Mouse (Mus musculus): ENCODE measurements at regions not wholly inside any gene's neighbourhood (a gene's known extent, or its start where the extent isn't known, plus 50 kb on each side); places are given as distances from the start of the nearest gene placed in this dataset.

- TF ChIP-seq CTCF (IDR thresholded peaks at IDR 0.05; ENCODE audit: low read depth, low read length) (no peak), POLR2A (IDR thresholded peaks at IDR 0.05; ENCODE audit: insufficient read depth, low read length) (no peak), EP300 (IDR thresholded peaks at IDR 0.05; ENCODE audit: insufficient read depth, low read depth, low read length) (no peak)
- no peak overlapping the region for H3K4me3 ChIP-seq (ENCODE audit: low read depth, low read length)
- no peak overlapping the region for H3K9ac ChIP-seq (ENCODE audit: low read depth, poor library complexity, severe bottlenecking)
- H3K27ac ChIP-seq (ENCODE audit: insufficient read depth, low read length) = no peak overlapping the region
- H3K9me3 ChIP-seq (replicated peaks; ENCODE audit: control insufficient read depth, insufficient read depth, low read length, poor library complexity, severe bottlenecking) = no peaks in the 10 kb centered on the region
- H3K27me3 ChIP-seq (ENCODE audit: control insufficient read depth, insufficient read depth, low read length, poor library complexity, severe bottlenecking) = no peaks in the 10 kb centered on the region
- H3K36me3 ChIP-seq (ENCODE audit: control insufficient read depth, insufficient read depth, low read length, poor library complexity, severe bottlenecking) = no peaks in the 10 kb centered on the region
- no peaks in the 10 kb centered on the region for H3K4me1 ChIP-seq (ENCODE audit: control insufficient read depth, insufficient read depth, low read length)
Observed at GRCm38 (mm10) chr1:94318029-94318428, 265.7 kb upstream of the Pdcd1 start.

- H3K9me3 ChIP-seq (replicated peaks; ENCODE audit: control insufficient read depth, insufficient read depth, low read length, poor library complexity, severe bottlenecking) = 0 out of 2 replicates have a peak, but pooled peaks cover 2% of the 10 kb centered on the region
- no peaks in the 10 kb centered on the region for H3K36me3 ChIP-seq (ENCODE audit: control insufficient read depth, insufficient read depth, low read length, poor library complexity, severe bottlenecking)
- no peak overlapping the region for H3K4me3 ChIP-seq (ENCODE audit: low read depth, low read length)
- H3K27me3 ChIP-seq (ENCODE audit: control insufficient read depth, insufficient read depth, low read length, poor library complexity, severe bottlenecking) = no peaks in the 10 kb centered on the region
- H3K4me1 ChIP-seq (ENCODE audit: control insufficient read depth, insufficient read depth, low read length) = no peaks in the 10 kb centered on the region
- TF ChIP-seq POLR2A (IDR thresholded peaks at IDR 0.05; ENCODE audit: insufficient read depth, low read length) (no peak), CTCF (IDR thresholded peaks at IDR 0.05; ENCODE audit: low read depth, low read length) (no peak), EP300 (IDR thresholded peaks at IDR 0.05; ENCODE audit: insufficient read depth, low read depth, low read length) (no peak)
- no peak overlapping the region for H3K9ac ChIP-seq (ENCODE audit: low read depth, poor library complexity, severe bottlenecking)
- H3K27ac ChIP-seq (ENCODE audit: insufficient read depth, low read length) = no peak overlapping the region
Observed at GRCm38 (mm10) chr1:94298395-94298794, 246.0 kb upstream of the Pdcd1 start.

GRCm38 (mm10) chr1:94272569-94272968 is 220.2 kb upstream of the Pdcd1 start:
- no peaks in the 10 kb centered on the region for H3K36me3 ChIP-seq (ENCODE audit: control insufficient read depth, insufficient read depth, low read length, poor library complexity, severe bottlenecking)
- H3K4me1 ChIP-seq (ENCODE audit: control insufficient read depth, insufficient read depth, low read length) = no peaks in the 10 kb centered on the region
- no peak overlapping the region for H3K27ac ChIP-seq (ENCODE audit: insufficient read depth, low read length)
- no peak overlapping the region for H3K9ac ChIP-seq (ENCODE audit: low read depth, poor library complexity, severe bottlenecking)
- no peak overlapping the region for H3K4me3 ChIP-seq (ENCODE audit: low read depth, low read length)
- TF ChIP-seq CTCF (IDR thresholded peaks at IDR 0.05; ENCODE audit: low read depth, low read length) = no peak
- TF ChIP-seq POLR2A (IDR thresholded peaks at IDR 0.05; ENCODE audit: insufficient read depth, low read length) = no peak
- TF ChIP-seq EP300 (IDR thresholded peaks at IDR 0.05; ENCODE audit: insufficient read depth, low read depth, low read length) = no peak
- H3K27me3 ChIP-seq (ENCODE audit: control insufficient read depth, insufficient read depth, low read length, poor library complexity, severe bottlenecking) = no peaks in the 10 kb centered on the region
- H3K9me3 ChIP-seq (replicated peaks; ENCODE audit: control insufficient read depth, insufficient read depth, low read length, poor library complexity, severe bottlenecking) = no peaks in the 10 kb centered on the region

DNA sequence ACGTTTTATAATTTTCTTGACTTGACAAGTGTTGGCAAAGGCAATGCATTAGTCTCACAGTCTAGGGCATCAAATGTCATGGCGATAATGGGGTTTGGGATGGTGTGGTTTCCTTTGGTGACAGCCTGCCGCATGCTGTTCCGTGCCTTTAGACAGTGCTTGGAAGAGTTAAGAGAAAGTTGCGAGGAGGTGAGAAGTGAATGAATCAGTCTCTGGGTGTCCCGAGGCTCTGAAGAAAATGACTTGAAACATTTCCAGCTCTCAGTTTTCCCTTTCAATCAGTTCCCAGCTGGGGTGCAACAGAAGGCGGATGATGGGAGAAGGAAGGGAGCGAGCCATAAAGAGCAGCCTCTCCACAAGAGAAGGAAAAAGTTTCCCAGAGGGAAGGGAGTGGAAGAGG is 211.0 kb upstream of the Pdcd1 start:
- no peaks in the 10 kb centered on the region; the same call in 1 of the 2 replicates for H3K27me3 ChIP-seq (ENCODE audit: control insufficient read depth, insufficient read depth, low read length, poor library complexity, severe bottlenecking)
- H3K36me3 ChIP-seq (ENCODE audit: control insufficient read depth, insufficient read depth, low read length, poor library complexity, severe bottlenecking) = no peaks in the 10 kb centered on the region
- H3K4me3 ChIP-seq (ENCODE audit: low read depth, low read length) = no peak overlapping the region
- H3K9ac ChIP-seq (ENCODE audit: low read depth, poor library complexity, severe bottlenecking) = no peak overlapping the region
- TF ChIP-seq EP300 (IDR thresholded peaks at IDR 0.05; ENCODE audit: insufficient read depth, low read depth, low read length) (no peak), POLR2A (IDR thresholded peaks at IDR 0.05; ENCODE audit: insufficient read depth, low read length) (no peak)
- H3K9me3 ChIP-seq (replicated peaks; ENCODE audit: control insufficient read depth, insufficient read depth, low read length, poor library complexity, severe bottlenecking) = no peaks in the 10 kb centered on the region
- H3K27ac ChIP-seq (ENCODE audit: insufficient read depth, low read length) = no peak overlapping the region
- no peaks in the 10 kb centered on the region for H3K4me1 ChIP-seq (ENCODE audit: control insufficient read depth, insufficient read depth, low read length)

- Histone ChIP-seq H3K4me3 (ENCODE audit: low read depth, low read length) (no peak overlapping the region), H3K9ac (ENCODE audit: low read depth, poor library complexity, severe bottlenecking) (no peak overlapping the region), H3K4me1 (ENCODE audit: control insufficient read depth, insufficient read depth, low read length) (no peaks in the 10 kb centered on the region), H3K27ac (ENCODE audit: insufficient read depth, low read length) (no peak overlapping the region), H3K36me3 (ENCODE audit: control insufficient read depth, insufficient read depth, low read length, poor library complexity, severe bottlenecking) (no peaks in the 10 kb centered on the region), H3K9me3 (replicated peaks; ENCODE audit: control insufficient read depth, insufficient read depth, low read length, poor library complexity, severe bottlenecking) (no peaks in the 10 kb centered on the region), H3K27me3 (ENCODE audit: control insufficient read depth, insufficient read depth, low read length, poor library complexity, severe bottlenecking) (no peaks in the 10 kb centered on the region)
- no peak for TF ChIP-seq CTCF (IDR thresholded peaks at IDR 0.05; ENCODE audit: low read depth, low read length)
- no peak for TF ChIP-seq EP300 (IDR thresholded peaks at IDR 0.05; ENCODE audit: insufficient read depth, low read depth, low read length)
Observed at GRCm38 (mm10) chr1:94235426-94235825, 183.1 kb upstream of the Pdcd1 start.

DNA sequence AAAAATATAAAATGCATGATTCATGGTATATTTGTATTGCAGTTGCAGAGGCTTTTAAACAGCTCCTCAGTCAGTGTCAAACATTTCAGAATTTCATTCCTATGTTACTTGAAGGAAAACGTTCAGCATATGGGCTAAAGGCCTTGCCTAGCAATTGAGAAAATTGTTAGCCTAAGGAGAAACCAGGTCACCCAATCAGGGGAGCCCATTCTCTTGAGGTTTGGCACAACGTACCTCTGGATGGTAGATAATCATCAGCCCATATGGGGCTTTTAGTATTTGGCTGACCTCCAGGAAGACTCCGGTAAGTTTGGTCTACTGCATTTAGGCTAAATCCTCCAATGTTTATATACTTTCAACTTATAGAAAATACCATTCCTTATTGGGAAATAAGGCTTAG is 168.7 kb upstream of the Pdcd1 start:
- TF ChIP-seq EP300 (IDR thresholded peaks at IDR 0.05; ENCODE audit: insufficient read depth, low read depth, low read length) (no peak), CTCF (IDR thresholded peaks at IDR 0.05; ENCODE audit: low read depth, low read length) (no peak)

More for the DNA sequence above, 168.7 kb upstream of the Pdcd1 start:
- Histone ChIP-seq H3K4me3 (ENCODE audit: low read depth, low read length) (no peak overlapping the region), H3K36me3 (ENCODE audit: control insufficient read depth, insufficient read depth, low read length, poor library complexity, severe bottlenecking) (no peaks in the 10 kb centered on the region), H3K9ac (ENCODE audit: low read depth, poor library complexity, severe bottlenecking) (no peak overlapping the region), H3K27me3 (ENCODE audit: control insufficient read depth, insufficient read depth, low read length, poor library complexity, severe bottlenecking) (no peaks in the 10 kb centered on the region), H3K27ac (ENCODE audit: insufficient read depth, low read length) (no peak overlapping the region), H3K4me1 (ENCODE audit: control insufficient read depth, insufficient read depth, low read length) (no peaks in the 10 kb centered on the region), H3K9me3 (replicated peaks; ENCODE audit: control insufficient read depth, insufficient read depth, low read length, poor library complexity, severe bottlenecking) (no peaks in the 10 kb centered on the region)

Data from ES-Bruce4 (cell line).